Mouse (Mus musculus) R1 (cell line): ENCODE results near the gene Noxo1.
A peak's percentile ranks its signal among the peaks of the same experiment; 100 is the strongest.
"Not testable (repeated sequence)": the region's sequence is repeated elsewhere in the genome, so short reads cannot be mapped to it uniquely, and the experiment has no call there.

ENCODE experiments used
- DNase-seq: peaks from one replicate; pipeline ENCODE4 v3.0.0-alpha.2; 2018; ENCODE audit warnings: low read depth, low spot score

Gene Noxo1

GRCm38 (mm10) chr17:24719494-24720222 lies 23.6 kb downstream of the Noxo1 start:
- DNase-seq: peak; percentile 99

DNA sequence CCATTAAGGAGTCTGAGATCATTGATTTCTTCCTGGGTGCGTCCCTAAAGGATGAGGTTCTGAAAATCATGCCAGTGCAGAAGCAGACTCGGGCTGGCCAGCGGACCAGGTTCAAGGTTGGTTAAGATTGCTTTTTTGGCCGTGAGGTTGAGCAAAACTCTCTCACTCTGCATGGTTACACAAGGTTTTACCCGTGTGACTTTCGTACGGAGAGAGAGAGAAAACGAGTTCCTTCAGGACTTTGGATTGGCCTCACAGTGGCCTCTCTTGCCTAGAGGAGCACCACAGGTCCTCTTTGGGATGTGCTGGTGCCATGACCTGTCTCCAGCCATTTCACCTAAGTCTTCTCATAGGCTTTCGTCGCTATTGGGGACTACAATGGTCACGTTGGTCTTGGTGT lies 24.6 kb downstream of the Noxo1 start:
- DNase-seq: not testable (repeated sequence)

GRCm38 (mm10) chr17:24721383-24721955 lies 25.4 kb downstream of the Noxo1 start:
- DNase-seq: not testable (repeated sequence)

DNA sequence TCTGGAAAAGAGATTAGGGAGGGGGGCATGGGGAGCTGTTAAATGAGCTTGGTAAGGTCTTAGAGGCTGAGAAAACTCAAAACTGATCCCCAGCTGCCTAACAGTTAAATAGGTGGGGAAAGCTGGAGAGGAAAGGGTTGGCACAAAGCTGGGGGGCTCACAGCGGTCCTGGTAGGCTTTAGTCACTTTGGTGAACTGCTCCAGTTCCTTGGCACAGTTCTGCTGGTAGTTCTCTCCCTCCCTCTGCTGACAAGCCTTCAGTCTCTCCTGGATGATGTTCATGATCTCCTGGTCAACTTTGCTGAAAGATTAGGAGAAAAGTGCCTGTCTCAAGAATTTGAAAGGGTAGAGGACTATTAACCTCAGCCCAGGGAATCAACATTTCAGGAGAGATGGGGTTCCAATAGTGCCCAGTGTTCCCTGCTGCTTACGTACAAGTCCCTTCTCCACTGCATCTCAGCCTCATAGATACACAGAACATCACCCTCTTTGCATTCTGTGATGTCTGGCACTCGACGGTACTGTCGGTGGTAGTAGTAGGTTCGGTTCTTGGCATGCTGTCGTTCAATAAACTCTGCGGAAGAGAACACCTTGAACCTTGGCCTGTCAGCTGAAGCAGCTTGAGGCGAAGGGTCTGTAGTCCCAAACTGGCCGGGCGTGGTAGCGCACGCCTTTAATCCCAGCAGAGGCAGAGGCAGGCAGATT lies 26.3 kb downstream of the Noxo1 start:
- DNase-seq: peak; percentile 54

- peak; percentile 50 for DNase-seq
Observed at GRCm38 (mm10) chr17:24723122-24723880, 27.3 kb downstream of the Noxo1 start.

DNA sequence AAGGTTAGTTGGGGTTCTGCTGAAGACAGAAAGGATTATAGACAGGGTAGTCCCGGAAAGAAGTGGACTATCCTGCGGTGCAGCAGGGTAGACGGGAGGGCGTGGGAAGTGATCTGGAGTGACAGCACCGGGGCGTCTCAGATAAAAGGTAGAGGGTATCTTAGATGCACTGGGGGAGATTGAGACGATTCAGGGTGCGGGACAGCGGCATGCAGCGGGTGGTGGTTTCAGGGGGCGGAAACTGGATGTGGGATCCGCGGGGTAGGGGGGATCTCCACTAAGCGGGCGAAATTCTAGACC lies 27.8 kb downstream of the Noxo1 start:
- DNase-seq: no peak

- DNase-seq: peak; percentile 94
Observed at GRCm38 (mm10) chr17:24724184-24724583, 28.1 kb downstream of the Noxo1 start, which contains the start of gene Ndufb10. TSS of gene Ndufb10 (minus strand) at chr17:24724478.

GRCm38 (mm10) chr17:24725637-24726390 lies 29.8 kb downstream of the Noxo1 start:
- DNase-seq: no peak

DNA sequence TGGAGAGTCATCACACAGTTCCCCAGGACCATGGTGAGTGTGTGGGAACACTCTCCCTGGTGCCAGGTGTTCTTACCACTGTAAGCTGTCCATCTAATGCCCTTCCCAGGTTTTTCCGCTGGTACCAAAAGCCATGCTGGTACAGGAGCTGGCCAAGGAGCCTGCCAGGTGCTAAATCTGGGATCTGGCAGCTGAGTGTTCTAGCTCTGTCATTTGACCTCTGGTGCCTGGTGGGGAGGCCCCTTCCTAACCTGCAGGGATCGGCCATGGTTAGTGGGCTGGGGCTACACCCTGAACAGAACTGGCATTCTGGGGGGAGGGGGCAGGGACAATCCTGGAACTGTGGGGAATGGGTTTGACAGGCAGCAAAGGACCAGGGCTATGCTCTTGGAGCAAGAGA lies 31.6 kb downstream of the Noxo1 start, which contains the start of gene Rpl3l:
Rpl3l (plus strand) TSS at position 203 of the 400 bp plus-strand sequence.
- DNase-seq: no peak

DNA sequence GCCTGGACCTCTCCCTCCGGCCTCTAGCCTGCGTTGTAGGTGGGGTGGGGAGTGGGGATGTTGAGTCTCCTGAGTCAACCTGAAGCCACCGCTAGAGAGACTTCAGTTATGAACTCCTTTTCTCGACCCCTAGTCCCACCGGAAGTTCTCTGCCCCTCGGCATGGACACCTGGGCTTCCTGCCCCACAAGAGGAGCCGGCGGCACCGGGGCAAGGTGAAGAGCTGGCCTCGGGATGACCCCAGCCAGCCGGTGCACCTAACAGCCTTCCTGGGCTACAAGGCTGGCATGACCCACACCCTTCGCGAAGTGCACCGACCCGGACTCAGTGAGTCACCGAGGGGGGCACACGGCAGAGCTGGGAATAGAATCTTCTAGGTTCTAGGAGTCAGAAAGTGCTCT lies 32.1 kb downstream of the Noxo1 start:
- DNase-seq: no peak

DNA sequence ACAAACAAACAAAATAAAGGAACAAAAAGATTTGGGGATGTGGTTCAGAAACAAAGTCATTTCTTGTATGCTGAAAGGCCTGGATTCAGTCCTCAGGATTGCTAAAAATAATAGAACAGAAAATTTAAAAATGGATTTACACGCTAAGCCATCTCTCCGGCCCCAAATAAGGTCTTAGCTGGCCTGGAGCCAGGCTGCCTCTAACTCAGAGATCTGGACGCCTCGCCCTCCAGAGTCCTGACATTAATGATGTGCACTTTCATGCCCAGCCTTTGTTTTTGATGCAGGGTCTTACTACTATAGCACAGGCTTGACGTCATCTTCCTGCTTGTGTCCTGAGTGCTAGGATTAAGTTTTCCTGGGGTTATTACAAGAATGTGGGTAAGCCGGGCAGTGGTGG lies 33.0 kb downstream of the Noxo1 start:
- no peak for DNase-seq

DNA sequence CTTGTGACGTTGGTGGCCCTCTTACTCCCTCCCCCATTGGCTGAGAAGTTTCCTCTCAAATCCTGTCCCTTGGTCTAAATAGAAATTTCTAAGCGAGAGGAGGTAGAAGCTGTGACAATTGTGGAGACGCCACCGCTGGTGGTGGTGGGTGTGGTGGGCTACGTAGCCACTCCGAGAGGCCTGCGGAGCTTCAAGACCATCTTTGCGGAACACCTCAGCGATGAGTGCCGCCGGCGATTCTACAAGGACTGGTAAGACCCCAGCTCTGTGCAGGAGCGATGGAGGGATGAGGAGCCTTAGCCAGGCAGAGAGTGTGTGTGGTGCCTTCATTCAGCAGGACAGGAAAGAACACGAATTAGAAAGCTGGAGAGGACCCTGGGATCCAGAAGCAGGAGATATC lies 34.8 kb downstream of the Noxo1 start:
- no peak for DNase-seq

- DNase-seq: no peak
Observed at GRCm38 (mm10) chr17:24732233-24732935, 36.4 kb downstream of the Noxo1 start.

GRCm38 (mm10) chr17:24733434-24734050 lies 37.5 kb downstream of the Noxo1 start:
- no peak for DNase-seq

GRCm38 (mm10) chr17:24734513-24734912 lies 38.5 kb downstream of the Noxo1 start:
- DNase-seq: no peak

- no peak for DNase-seq
Observed at GRCm38 (mm10) chr17:24735446-24735845, 39.4 kb downstream of the Noxo1 start.

DNA sequence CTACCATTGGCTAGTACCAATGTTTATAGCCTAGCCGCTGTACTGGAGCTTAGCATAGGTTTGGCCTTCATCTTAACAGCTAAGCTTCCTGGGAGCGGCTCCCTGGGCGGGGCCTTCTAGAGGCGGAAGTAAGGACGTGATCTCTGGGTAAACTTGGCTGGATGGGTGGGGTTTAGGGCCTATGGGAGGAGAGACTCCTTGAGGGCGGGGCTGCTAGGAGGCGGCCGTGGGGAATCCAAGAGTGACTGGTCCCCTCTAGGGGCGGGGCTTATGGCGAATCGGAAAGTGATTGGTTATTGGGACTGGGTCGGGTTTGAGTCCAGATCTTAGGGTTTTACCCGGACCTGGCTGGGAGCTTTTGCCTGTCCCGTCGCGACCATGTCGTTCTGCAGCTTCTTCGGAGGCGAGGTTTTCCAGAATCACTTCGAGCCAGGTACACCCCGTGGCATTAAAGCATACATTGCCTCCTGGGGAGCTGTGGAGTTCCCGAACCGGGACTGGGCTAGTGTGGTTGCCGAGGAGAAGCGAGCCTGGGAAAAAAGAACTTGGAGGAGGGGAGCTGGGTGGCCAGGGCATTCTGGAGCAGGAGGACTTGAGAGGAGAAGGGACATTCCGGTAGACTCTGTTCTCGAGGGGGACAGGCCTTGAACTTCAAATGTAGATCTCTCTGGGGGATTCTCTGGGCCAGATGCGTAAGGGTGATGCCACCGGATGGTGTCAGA lies 40.5 kb downstream of the Noxo1 start, which contains the start of gene Msrb1:
Msrb1 (plus strand) TSS at position 313 of the 722 bp plus-strand sequence.
- DNase-seq: peak; percentile 100

DNA sequence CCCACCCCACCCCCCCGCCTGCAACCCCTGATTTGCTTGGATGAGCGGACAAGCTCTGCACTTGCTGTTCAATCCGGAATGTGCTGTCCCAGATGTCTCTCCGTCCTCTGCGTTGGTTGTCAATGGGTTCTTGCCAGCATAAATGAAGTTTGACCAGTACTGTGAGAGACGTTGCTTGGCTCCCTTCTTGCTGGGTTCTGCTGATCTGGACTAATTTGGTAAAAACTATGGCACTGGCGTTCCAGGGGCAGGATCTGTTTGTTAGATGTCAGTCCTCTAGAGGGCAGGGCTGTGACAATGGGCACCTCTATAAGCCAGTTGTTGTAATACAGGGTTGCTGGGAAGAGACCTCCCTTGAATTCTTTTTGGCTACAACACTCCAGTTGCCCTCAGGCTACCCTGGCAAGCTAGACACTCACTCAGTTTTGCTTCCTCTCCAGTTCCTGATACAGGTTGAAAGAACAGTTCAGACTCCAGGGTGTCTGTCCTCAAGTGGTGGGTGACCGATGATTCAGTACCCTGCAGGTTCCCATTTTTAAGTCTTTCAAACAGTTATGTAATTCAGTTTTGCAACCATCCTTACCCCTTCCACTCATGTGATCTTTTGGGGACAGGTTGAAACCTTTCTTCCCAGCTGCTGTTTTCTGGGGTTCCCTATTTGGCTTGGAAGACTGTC lies 41.2 kb downstream of the Noxo1 start:
- no peak for DNase-seq

- DNase-seq: no peak
Observed at GRCm38 (mm10) chr17:24738238-24738637, 42.2 kb downstream of the Noxo1 start.
